Mouse (Mus musculus) natural killer cell, adult 2 months (primary cell): ENCODE measurements around the gene Olfr544.

Source experiments
- DNase-seq, 2 experiments: peaks; one replicate each; pipeline ENCODE4 v3.0.0; 2022; ENCODE audit warnings: low spot score in 2 of 2

Gene Olfr544

GRCm38 (mm10) chr7:102478425-102478824 lies 9.7 kb downstream of the Olfr544 start:
- no peak for DNase-seq

GRCm38 (mm10) chr7:102477377-102477776 lies 10.7 kb downstream of the Olfr544 start:
- no peak for DNase-seq

DNA sequence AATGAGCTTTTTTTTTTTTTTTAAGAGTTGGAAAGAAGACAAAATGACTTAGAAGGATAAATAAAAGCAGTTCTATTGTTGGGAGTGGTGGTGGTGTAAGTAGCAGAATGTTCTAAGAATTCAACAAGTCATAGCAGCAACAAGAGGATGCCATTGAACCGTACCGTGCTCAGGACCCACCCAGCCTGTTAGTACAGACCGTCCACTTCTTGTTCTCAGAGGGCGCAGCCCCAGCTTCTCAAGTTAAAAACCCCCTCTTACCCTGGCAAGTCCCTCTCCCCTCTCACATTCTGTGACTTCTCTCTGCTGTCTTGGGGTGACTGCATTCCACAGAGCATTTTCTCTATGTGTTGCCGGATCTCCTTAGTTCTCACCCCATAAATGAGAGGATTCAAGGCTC lies 11.5 kb downstream of the Olfr544 start:
- no peak for DNase-seq

- no peak for DNase-seq
Observed at GRCm38 (mm10) chr7:102472675-102473074, 15.4 kb downstream of the Olfr544 start.

GRCm38 (mm10) chr7:102467566-102467965 lies 20.5 kb downstream of the Olfr544 start:
- DNase-seq, result no peak

- DNase-seq, result peak in 1 of 2 experiments; percentile 14
Observed at GRCm38 (mm10) chr7:102458618-102459380, 29.3 kb downstream of the Olfr544 start.

DNA sequence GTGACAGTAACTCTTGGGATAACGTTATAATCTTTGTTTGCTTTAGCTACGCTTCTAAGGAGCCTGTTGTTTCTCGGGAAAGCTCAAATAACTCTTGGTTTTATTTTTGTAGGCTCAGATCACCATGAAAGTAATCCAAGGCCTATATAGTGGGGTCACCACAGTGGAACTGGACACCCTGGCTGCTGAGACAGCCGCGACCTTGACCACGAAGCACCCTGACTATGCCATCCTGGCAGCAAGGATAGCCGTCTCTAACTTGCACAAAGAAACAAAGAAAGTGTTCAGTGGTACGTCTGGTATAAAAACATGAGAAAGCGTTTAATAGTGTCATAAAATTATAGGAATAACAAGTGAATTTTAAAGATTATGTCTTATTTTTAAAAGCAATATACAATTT lies 41.7 kb downstream of the Olfr544 start:
- no peak for DNase-seq

DNA sequence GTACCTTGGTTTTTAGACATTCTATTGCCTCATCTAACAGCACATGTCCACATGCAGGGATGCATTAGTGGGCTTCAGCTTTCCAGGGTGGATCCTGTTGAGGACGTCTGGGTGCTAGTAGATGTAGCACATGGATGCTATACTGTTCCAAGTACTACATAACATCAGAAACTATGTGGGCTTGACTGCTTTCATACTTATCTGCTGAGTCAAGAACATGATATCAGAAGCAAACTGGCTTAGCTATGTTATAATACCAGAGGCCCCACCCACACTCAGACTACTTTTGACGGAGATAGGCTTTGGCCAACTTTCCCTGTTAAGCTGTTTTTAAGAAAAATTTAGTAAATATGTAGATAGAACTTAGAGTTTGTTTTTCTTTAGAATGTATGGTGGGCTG lies 43.8 kb downstream of the Olfr544 start:
- DNase-seq, result no peak

DNA sequence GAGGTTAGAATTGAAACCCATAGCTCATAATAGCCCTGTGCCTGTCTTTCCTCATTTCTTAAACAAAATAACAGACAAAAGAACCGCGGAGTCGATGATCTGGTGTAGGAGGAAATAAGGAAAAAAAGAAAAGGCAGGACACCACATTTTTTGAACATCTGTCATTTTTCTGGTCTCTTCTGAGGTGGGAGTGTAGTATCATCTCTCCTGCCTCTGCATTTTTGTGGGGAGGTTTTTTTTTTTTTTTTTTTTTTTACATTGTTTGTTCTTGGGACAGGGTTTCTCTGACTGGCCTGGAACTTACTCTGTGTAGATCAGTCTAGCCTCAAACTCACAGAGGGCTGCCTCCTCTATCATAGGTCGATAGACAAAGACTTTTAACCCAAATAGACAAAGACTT lies 45.7 kb downstream of the Olfr544 start:
- DNase-seq, result no peak

DNA sequence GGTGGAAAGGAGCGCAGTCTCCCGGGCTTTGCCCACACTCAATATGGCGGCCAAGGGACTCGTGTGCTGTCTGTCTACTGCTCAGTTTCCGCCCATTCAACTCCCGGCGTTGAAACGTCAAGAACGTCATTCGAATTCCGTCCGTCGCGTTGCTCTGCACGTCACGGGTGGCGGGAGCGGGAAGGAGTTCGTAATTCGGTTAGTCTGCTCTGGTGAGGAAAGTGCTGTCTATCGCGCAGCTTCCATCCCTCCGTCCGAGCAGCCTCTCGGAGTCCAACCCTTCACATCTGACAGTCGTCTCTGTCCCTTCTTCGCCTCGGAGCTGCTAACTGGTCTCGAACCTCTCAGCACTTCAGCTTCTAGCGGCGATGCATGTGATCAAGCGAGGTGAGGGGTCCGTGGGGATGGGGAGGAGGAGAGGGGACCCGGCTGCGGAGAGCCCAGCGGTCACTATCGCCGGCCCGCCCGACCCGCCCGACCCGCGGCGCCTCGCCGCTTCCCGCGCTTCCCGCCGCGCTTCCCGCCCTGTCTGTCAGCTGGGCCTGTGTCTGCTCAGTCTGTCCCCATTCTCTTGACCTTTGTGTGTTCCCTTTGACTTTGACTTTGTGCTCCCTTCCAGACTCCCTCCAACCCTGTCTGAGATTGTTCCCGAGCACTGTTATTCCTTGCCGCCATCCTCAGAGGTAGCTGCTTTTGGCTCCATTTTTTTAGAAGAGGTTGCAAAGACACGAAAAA lies 46.3 kb downstream of the Olfr544 start, which contains the start of gene Rrm1:
Rrm1 (plus strand) TSS at position 39 of the 735 bp plus-strand sequence.
- DNase-seq, result peak; percentile 86 to 90

GRCm38 (mm10) chr7:102440822-102441656 lies 47.1 kb downstream of the Olfr544 start:
- DNase-seq, result no peak

DNA sequence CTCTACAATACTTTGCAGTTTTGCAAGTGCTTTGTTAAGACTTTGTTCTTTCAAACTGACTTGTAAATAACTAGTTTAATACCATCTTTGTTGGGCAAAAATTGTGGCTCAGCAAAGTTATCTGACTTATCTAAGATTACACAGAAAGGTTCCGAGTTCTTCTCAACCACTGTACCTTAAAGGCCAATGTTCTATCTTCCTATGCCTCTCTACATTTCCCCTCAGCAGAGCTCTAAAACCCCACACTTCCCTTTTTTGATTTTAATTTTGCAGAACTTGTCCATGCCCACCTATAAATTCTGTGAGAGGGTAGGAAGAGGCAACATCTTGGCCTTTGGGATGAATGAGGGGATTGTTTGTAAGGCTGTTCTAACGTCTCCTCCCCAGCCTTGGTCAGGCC lies 53.8 kb downstream of the Olfr544 start:
- DNase-seq, result no peak
